Mouse (Mus musculus) cerebellum, adult 9-11 months (tissue): Measurements from ENCODE around the gene Gpr152.

Experiments used
- DNase-seq: peaks from one replicate; pipeline ENCODE4 v3.0.0; 2022

Gpr152 gene

GRCm38 (mm10) chr19:4180411-4180810 is 40.8 kb downstream of the Gpr152 start:
- no peak for DNase-seq

DNA sequence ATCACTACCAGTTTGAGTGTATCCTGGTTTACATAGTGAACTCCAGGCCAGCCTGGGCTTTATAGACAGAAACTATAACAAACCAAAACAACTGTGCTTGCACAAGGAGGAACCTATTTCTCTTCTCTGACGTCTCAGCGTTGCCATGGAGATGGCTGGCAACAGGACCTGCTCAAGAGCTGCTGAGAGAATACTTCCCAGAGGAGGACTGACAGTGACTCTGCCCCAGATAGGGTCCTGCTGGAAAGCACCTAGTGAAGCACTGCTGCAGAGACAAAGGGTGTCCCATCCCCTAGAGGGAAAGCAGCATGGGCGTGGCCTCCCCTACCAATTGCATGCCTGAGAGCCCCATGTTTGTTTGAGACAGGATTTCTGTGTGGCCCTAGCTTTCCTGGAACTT is 42.3 kb downstream of the Gpr152 start:
- DNase-seq: peak; percentile 16

GRCm38 (mm10) chr19:4183689-4184088 is 44.1 kb downstream of the Gpr152 start:
- DNase-seq: peak; percentile 14

DNA sequence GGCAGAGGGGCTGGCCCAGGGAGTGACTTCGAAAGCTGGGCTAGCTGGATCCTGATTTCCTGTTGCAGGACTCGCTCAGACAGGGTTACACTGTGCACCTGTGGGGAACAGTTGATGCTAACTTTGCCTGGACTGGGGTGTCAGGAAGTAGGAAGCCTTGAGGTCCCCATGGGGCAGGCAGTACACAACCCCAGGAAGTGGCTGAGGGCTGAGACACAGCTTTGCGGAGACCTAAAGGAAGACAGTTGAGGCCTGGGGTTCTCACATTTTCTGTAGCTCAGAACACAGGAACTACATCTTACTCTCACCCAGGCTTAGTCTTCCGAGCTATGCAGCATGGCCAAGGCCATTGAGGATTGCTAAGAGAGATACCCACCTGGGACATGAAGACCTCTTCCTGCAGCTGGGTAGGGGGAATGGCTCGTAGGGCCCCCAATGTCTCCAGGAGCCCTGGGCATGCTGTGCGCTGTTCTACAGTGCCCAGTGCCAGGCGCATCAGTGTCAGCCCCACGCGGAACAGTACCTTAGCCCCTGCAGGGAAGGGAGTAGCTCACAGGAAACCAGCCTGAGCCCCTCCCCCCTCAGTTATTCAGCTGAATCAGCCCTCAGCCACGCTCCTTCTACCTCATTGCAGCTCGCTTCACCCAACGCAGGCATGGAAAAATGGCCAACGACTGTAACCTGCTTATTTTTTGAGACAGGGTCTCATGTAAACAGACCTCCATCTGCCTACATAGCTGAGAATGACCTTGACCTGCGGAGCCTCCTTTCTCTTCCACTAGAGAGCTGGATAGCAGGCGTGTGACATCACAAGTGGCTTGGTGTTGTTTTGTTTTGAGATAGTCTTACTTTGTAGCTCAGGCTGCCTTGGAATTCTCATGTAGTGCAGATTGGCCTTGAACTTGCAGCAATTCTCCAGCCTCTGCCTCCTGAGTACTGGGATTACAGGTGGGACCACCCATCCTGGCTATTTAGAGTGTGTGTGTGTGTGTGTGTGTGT is 45.7 kb downstream of the Gpr152 start:
- DNase-seq: no peak

DNA sequence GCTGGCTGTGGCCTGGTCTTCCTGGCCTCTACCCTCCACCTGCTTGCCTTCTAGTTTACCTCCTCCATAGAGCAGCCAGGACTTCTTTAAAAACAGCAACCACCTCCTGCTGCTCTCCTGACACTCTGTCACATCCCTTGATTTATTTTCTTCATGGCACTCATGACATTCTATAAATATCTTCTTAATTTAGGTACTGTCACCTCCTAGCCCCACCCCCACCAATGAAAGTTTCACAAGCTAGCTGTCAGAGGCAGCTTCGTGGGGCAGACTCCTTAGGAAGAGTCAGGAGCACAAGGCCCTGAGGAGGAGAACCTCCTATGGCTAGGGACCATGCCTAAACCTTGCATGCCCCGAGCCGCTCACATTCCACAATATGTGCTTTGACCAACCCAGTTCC is 47.7 kb downstream of the Gpr152 start:
- DNase-seq: no peak

- DNase-seq: peak; percentile 42
Observed at GRCm38 (mm10) chr19:4189051-4189620, 49.5 kb downstream of the Gpr152 start.

DNA sequence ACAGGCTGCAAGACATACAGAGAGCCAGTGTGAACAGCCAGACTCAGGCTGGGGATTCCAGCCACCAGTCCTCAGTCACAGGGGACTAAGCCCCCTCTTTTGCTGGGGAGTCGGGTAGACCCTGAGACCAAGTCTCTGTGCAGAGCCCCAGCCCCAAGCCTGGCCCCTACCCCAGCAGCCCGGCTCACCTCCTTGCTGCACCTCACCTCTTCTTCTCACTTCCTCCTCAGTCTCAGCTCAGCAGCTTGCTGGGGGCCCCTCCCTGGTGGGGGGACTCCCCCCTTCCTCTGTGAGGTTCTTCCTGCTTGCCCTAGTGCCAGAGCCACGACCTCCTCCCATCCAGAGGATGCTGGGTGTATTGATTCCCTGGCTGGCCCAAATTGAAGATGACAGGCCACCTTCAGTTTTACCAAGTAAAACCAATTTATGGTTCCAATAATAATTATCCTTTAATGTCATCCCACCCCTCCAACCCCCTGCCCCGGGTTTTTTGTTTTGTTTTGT is 51.3 kb downstream of the Gpr152 start, which contains the start of gene Tbc1d10c:
Tbc1d10c (minus strand) TSS at position 454 of the 504 bp plus-strand sequence.
- peak; percentile 70 for DNase-seq

DNA sequence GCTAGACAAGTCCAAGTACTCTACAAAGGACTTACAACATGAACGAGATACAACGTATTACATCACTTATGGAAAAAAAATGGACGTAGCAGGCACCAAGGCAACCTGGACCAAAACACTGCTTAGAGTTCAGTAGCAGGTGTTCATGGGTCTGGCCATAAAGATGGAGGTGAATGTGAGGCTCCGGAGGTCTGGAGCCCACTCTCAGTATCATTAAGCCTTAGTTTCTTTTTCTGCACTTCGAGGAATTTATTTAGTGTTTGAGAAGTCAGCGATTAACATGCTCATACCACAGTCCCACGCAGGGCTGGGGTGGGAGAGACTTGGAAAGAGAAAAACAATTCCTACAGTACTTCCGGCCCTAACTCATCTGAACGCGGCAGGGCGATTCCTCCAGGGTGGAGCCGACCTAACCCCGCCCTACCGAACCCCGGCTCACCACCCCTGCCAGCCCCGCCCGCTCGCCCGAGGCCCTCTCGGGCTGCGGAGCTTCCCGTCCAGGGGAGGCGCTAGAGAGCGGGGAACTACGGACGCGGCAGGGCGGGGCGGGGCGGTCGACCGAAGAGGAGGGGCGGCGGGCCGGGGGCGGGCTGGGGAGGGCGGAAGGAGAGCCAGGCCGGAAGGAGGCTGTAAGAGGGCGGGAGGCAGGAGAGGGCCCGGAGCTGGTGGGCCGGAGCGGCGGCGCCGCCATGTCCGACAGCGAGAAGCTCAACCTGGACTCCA is 52.1 kb downstream of the Gpr152 start, which contains the start of gene Ppp1ca:
Ppp1ca (plus strand) TSS at position 538 of the 723 bp plus-strand sequence.
- peak; percentile 91 for DNase-seq

GRCm38 (mm10) chr19:4192251-4192985 is 52.8 kb downstream of the Gpr152 start:
- no peak for DNase-seq

DNA sequence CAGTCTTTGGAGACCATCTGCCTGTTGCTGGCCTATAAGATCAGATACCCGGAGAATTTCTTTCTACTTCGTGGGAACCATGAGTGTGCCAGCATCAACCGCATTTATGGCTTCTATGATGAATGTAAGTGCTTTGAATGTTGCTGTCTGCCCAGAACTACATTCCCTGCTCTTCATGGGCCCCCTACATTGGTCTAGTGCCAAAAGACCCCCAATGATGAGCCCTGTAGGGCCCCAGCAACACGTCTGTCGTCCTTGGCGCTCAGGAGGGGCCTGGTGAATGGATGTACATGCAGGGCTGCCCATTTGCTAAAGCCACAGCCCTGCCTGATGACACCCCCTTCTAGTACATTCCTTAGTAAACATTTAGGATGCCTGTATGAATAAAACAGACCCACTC is 53.5 kb downstream of the Gpr152 start:
- DNase-seq: peak; percentile 67

GRCm38 (mm10) chr19:4194021-4194724 is 54.6 kb downstream of the Gpr152 start:
- DNase-seq: peak; percentile 49

- peak; percentile 89 for DNase-seq
Observed at GRCm38 (mm10) chr19:4194776-4195650, 55.4 kb downstream of the Gpr152 start.
